Mouse (Mus musculus) liver, embryonic 16.5 days (tissue): Measurements from ENCODE around the gene Nceh1. TPM values are rescaled to one million over a fixed set of nuclear protein-coding genes. Genes with fewer than 3 reads are reported as not detected.

Experiments
- ATAC-seq: fragments of 200-750 bp; cut with Nextera tagmentation; 2 replicates; pipeline ENCODE4 v1.8.0; 2017; ENCODE audit warnings: low read depth, mild to moderate bottlenecking, moderate number of reproducible peaks, moderate library complexity
- H3K27ac ChIP-seq: fragments of 300-500 bp; sonication (generic); 2 replicates; pipeline ENCODE4 v1.5.1; 2014; ENCODE audit warnings: mild to moderate bottlenecking, low read length
- H3K27me3 ChIP-seq: fragments of 300-500 bp; sonication (generic); 2 replicates; pipeline ENCODE4 v1.6.1; 2014; ENCODE audit warnings: low read depth, low read length, mixed read lengths; ENCODE audit not compliant: control insufficient read depth, insufficient read depth
- H3K36me3 ChIP-seq: fragments of 300-500 bp; sonication (generic); 2 replicates; pipeline ENCODE4 v1.6.1; 2014; ENCODE audit warnings: mild to moderate bottlenecking; ENCODE audit not compliant: control insufficient read depth, insufficient read depth
- H3K4me1 ChIP-seq: fragments of 300-500 bp; sonication (generic); 2 replicates; pipeline ENCODE4 v1.6.1; 2014; ENCODE audit warnings: low read depth, low read length, mixed read lengths; ENCODE audit not compliant: control insufficient read depth
- H3K4me2 ChIP-seq: fragments of 300-500 bp; sonication (generic); 2 replicates; pipeline ENCODE4 v1.6.1; 2014; ENCODE audit warnings: low read depth, low read length, mixed read lengths
- H3K4me3 ChIP-seq: fragments of 300-500 bp; sonication (generic); 2 replicates; pipeline ENCODE4 v1.5.1; 2014; ENCODE audit warnings: low read depth, mild to moderate bottlenecking, low read length
- H3K9ac ChIP-seq: fragments of 300-500 bp; sonication (generic); 2 replicates; pipeline ENCODE4 v1.6.1; 2014; ENCODE audit warnings: low read depth, low read length
- H3K9me3 ChIP-seq: fragments of 300-500 bp; sonication (generic); replicated peaks from 2 replicates; pipeline ENCODE4 v1.6.1; 2016; ENCODE audit warnings: low read length; ENCODE audit not compliant: control insufficient read depth
- WGBS: fragments of 180-500 bp; shearing (Covaris S2); extraction: QIAGEN DNeasy Blood & Tissue Kit; methylation state at CpG from one replicate; pipeline ENCODE4 v1.1.7; 2014; ENCODE audit not compliant: insufficient replicate concordance; 5-methylcytosine and 5-hydroxymethylcytosine counted together
- polyA plus RNA-seq: library from polyadenylated mRNA; unstranded; fragments of >200 nt; fragmentation: Nextera tagmentation; extraction: Ambion mirVana; gene quantifications from 2 replicates; pipeline ENCODE4 v1.2.1, GENCODE M21; 2015

Gene Nceh1
- polyA plus RNA-seq, 1 experiment from 2014 or later: 7.2 TPM

- 57% methylated on average over 7 of the region's 7 CpGs for WGBS
- H3K4me2 ChIP-seq: no peak overlapping the region
- H3K4me1 ChIP-seq: peaks cover 5% of the 10 kb centered on the region
- H3K4me3 ChIP-seq: no peak overlapping the region
- no peak for ATAC-seq
- no peaks in the 10 kb centered on the region for H3K27me3 ChIP-seq
- no peaks in the 10 kb centered on the region for H3K36me3 ChIP-seq
- no peak overlapping the region for H3K9ac ChIP-seq
- H3K27ac ChIP-seq: no peak overlapping the region
- no peaks in the 10 kb centered on the region for H3K9me3 ChIP-seq
Measured at GRCm38 (mm10) chr3:27199120-27199519, 16.4 kb downstream of the Nceh1 start.

- ATAC-seq: peak; percentile 87
- WGBS: 58% methylated on average over 5 of the region's 5 CpGs
- H3K9ac ChIP-seq: no peak overlapping the region
Measured at GRCm38 (mm10) chr3:27201728-27202411, 19.1 kb downstream of the Nceh1 start.

GRCm38 (mm10) chr3:27205068-27205467 is 22.3 kb downstream of the Nceh1 start:
- 49% methylated on average over 5 of the region's 5 CpGs for WGBS
- Histone ChIP-seq H3K4me1 (peaks cover 5% of the 10 kb centered on the region), H3K36me3 (no peaks in the 10 kb centered on the region), H3K9me3 (no peaks in the 10 kb centered on the region), H3K4me3 (no peak overlapping the region), H3K27me3 (no peaks in the 10 kb centered on the region), H3K27ac (no peak overlapping the region), H3K4me2 (no peak overlapping the region), H3K9ac (no peak overlapping the region)
- ATAC-seq: no peak

More at GRCm38 (mm10) chr3:27201728-27202411, 19.1 kb downstream of the Nceh1 start:
- H3K36me3 ChIP-seq: no peaks in the 10 kb centered on the region
- H3K27me3 ChIP-seq: no peaks in the 10 kb centered on the region
- H3K27ac ChIP-seq: no peak overlapping the region
- H3K4me2 ChIP-seq: no peak overlapping the region
- H3K4me3 ChIP-seq: no peak overlapping the region
- no peaks in the 10 kb centered on the region for H3K9me3 ChIP-seq
- H3K4me1 ChIP-seq: peaks cover 5% of the 10 kb centered on the region

GRCm38 (mm10) chr3:27205514-27206220 is 22.9 kb downstream of the Nceh1 start:
- Histone ChIP-seq H3K4me2 (no peak overlapping the region), H3K27ac (no peak overlapping the region), H3K4me3 (no peak overlapping the region), H3K4me1 (peaks cover 5% of the 10 kb centered on the region), H3K9me3 (no peaks in the 10 kb centered on the region), H3K27me3 (no peaks in the 10 kb centered on the region), H3K9ac (no peak overlapping the region), H3K36me3 (no peaks in the 10 kb centered on the region)
- no peak for ATAC-seq
- 64% methylated on average over 9 of the region's 9 CpGs for WGBS

- no peak overlapping the region for H3K4me3 ChIP-seq
- no peaks in the 10 kb centered on the region for H3K36me3 ChIP-seq
- H3K27ac ChIP-seq: no peak overlapping the region
- no peak overlapping the region for H3K9ac ChIP-seq
- ATAC-seq: no peak
- peaks cover 2% of the 10 kb centered on the region for H3K4me1 ChIP-seq
- WGBS: 60% methylated on average over 4 of the region's 4 CpGs
- no peaks in the 10 kb centered on the region for H3K27me3 ChIP-seq
- no peak overlapping the region for H3K4me2 ChIP-seq
- H3K9me3 ChIP-seq: no peaks in the 10 kb centered on the region
Measured at GRCm38 (mm10) chr3:27206221-27206560, 23.4 kb downstream of the Nceh1 start.

GRCm38 (mm10) chr3:27206577-27206976 is 23.8 kb downstream of the Nceh1 start:
- no peak for ATAC-seq
- no peaks in the 10 kb centered on the region for H3K27me3 ChIP-seq
- no peaks in the 10 kb centered on the region; the same call in 1 of the 2 replicates for H3K4me1 ChIP-seq
- H3K9ac ChIP-seq: no peak overlapping the region
- no peaks in the 10 kb centered on the region for H3K36me3 ChIP-seq
- H3K4me3 ChIP-seq: no peak overlapping the region
- 71% methylated on average over 8 of the region's 8 CpGs for WGBS
- H3K9me3 ChIP-seq: no peaks in the 10 kb centered on the region
- H3K27ac ChIP-seq: no peak overlapping the region
- H3K4me2 ChIP-seq: no peak overlapping the region

- Histone ChIP-seq H3K36me3 (no peaks in the 10 kb centered on the region), H3K27ac (no peak overlapping the region), H3K9ac (no peak overlapping the region), H3K4me3 (no peak overlapping the region), H3K4me1 (no peaks in the 10 kb centered on the region), H3K27me3 (no peaks in the 10 kb centered on the region), H3K4me2 (no peak overlapping the region), H3K9me3 (no peaks in the 10 kb centered on the region)
- peak; percentile 39; the same call in 1 of the 2 replicates for ATAC-seq
- 67% methylated on average over 9 of the region's 9 CpGs for WGBS
Measured at GRCm38 (mm10) chr3:27209707-27210106, 26.9 kb downstream of the Nceh1 start.

- H3K4me1 ChIP-seq: no peaks in the 10 kb centered on the region
- ATAC-seq: peak; percentile 56; the same call in 1 of the 2 replicates
- no peak overlapping the region for H3K4me3 ChIP-seq
- no peak overlapping the region for H3K27ac ChIP-seq
- no peaks in the 10 kb centered on the region for H3K36me3 ChIP-seq
- H3K27me3 ChIP-seq: no peaks in the 10 kb centered on the region
- H3K9ac ChIP-seq: no peak overlapping the region
- H3K9me3 ChIP-seq: no peaks in the 10 kb centered on the region
- WGBS: 33% methylated on average over 7 of the region's 7 CpGs
- no peak overlapping the region for H3K4me2 ChIP-seq
Measured at GRCm38 (mm10) chr3:27210271-27210670, 27.5 kb downstream of the Nceh1 start.
